12 mouse cellular contexts compared by ENCODE assay signal in the genomic region with DNA sequence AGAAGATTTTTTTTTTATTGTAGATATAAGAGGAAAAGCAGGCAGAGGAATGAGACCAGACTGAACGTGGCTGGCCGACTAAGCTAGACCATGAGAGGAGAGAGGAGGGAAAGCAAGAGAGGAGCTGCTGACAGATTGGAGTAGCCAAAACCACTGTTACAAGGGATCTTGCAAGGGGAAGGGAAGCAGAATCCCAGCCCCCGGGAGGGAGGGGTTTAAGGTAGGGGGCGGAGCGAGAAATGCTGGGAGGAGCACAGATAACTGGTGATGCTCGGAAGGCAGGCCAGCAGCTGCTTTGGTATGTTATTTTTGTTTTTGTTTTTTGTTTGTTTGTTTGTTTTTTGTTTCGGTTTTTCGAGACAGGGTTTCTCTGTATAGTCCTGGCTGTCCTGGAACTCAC. TPM values are rescaled to one million over a fixed set of nuclear protein-coding genes. Genes with fewer than 3 reads are reported as not detected.
A peak's percentile ranks its signal among the peaks of the same experiment; 100 is the strongest.
DNase-seq lines count a peak whose midpoint lies in the region; ATAC-seq and TF ChIP-seq lines count a peak whose summit lies in the region.
"Had no signal": no experiment of that assay in that cellular context is flagged by ENCODE, and none has a peak within 500 bp of the region (broad histone marks: within the 10 kb centered on the region; RNA-seq: fewer than 3 reads in every experiment).

No protein-coding gene starts in this region.

- TF ChIP-seq CTCF in layer of hippocampus, adult 2 months (conservative IDR thresholded peaks at IDR 0.05): no peak

- no peaks in the 10 kb centered on the region; the same call in 1 of the 2 replicates for H3K4me1 ChIP-seq in liver, embryonic 11.5 days (replicated peaks; ENCODE audit: control insufficient read depth, insufficient read depth, low read length)
- H3K4me1 ChIP-seq in neural tube, embryonic 15.5 days: peaks cover 6% of the 10 kb centered on the region
- H3K4me1 ChIP-seq: limb, embryonic 10.5 days had no signal

- no peak overlapping the region for H3K4me3 ChIP-seq in liver, embryonic 11.5 days (ENCODE audit: low read depth, low read length)
- H3K4me3 ChIP-seq in layer of hippocampus, adult 2 months: no peak overlapping the region
- H3K4me3 ChIP-seq in neural tube, embryonic 15.5 days (replicated peaks): no peak overlapping the region
- H3K4me3 ChIP-seq: heart, embryonic 15.5 days; limb, embryonic 10.5 days had no signal

- H3K9ac ChIP-seq in liver, embryonic 11.5 days (ENCODE audit: low read depth, low read length): no peak overlapping the region
- H3K9ac ChIP-seq in neural tube, embryonic 15.5 days (replicated peaks): no peak overlapping the region
- H3K9ac ChIP-seq: heart, embryonic 15.5 days had no signal

- H3K9me3 ChIP-seq in liver, embryonic 11.5 days (ENCODE audit: control insufficient read depth, low read length): no peaks in the 10 kb centered on the region
- H3K9me3 ChIP-seq in neural tube, embryonic 15.5 days (replicated peaks): no peaks in the 10 kb centered on the region
- H3K9me3 ChIP-seq: heart, embryonic 15.5 days; limb, embryonic 10.5 days had no signal

- H3K4me2 ChIP-seq in liver, embryonic 11.5 days: no peak overlapping the region
- no peak overlapping the region for H3K4me2 ChIP-seq in neural tube, embryonic 15.5 days
- H3K4me2 ChIP-seq: heart, embryonic 15.5 days; midbrain, embryonic 11.5 days had no signal

- DNase-seq in embryo, embryonic 9.5 days (ENCODE audit: extremely low spot score): peak; percentile 33
- no peak for DNase-seq in embryo, embryonic 10.5 days (ENCODE audit: low spot score)
- peak; percentile 68 for DNase-seq in testis, postnatal 10 days (ENCODE audit: low spot score)
- DNase-seq in testis, postnatal 14 days (ENCODE audit: low spot score): no peak
- no peak for DNase-seq in liver, embryonic 11.5 days (ENCODE audit: low spot score)
- DNase-seq in frontal cortex, postnatal 25 days (ENCODE audit: low spot score in 2 of 2): no peak
- no peak for DNase-seq in layer of hippocampus, adult 2 months (ENCODE audit: low spot score in 2 of 2)

- WGBS in liver, embryonic 11.5 days: 31% methylated on average over 8 of the region's 8 CpGs
- WGBS in neural tube, embryonic 15.5 days: 60% methylated on average over 8 of the region's 8 CpGs

- no peaks in the 10 kb centered on the region for H3K27me3 ChIP-seq in liver, embryonic 11.5 days (replicated peaks; ENCODE audit: control insufficient read depth, insufficient read depth, low read length)
- H3K27me3 ChIP-seq in neural tube, embryonic 15.5 days (replicated peaks): no peaks in the 10 kb centered on the region
- H3K27me3 ChIP-seq: heart, embryonic 15.5 days had no signal

- ATAC-seq in liver, embryonic 11.5 days (replicated peaks; ENCODE audit: low FRiP score): 0 out of 2 replicates have a peak, but pooled peaks have one; percentile 39
- no peak for ATAC-seq in neural tube, embryonic 15.5 days (ENCODE audit: low FRiP score)
- ATAC-seq: CD4-positive, CD25-positive, alpha-beta regulatory T cell, adult 4 months had no signal

- no peak overlapping the region for H3K27ac ChIP-seq in liver, embryonic 11.5 days (ENCODE audit: low read depth, low read length)
- no peak overlapping the region for H3K27ac ChIP-seq in layer of hippocampus, adult 2 months
- H3K27ac ChIP-seq in neural tube, embryonic 15.5 days (replicated peaks): no peak overlapping the region
- H3K27ac ChIP-seq: heart, embryonic 15.5 days; limb, embryonic 10.5 days had no signal

- H3K36me3 ChIP-seq in liver, embryonic 11.5 days (ENCODE audit: control insufficient read depth, insufficient read depth, low read length): no peaks in the 10 kb centered on the region
- H3K36me3 ChIP-seq in neural tube, embryonic 15.5 days: no peaks in the 10 kb centered on the region
- H3K36me3 ChIP-seq: heart, embryonic 15.5 days; limb, embryonic 10.5 days had no signal

RNA-seq across cellular contexts. Expression of a gene that starts 18.7 kb away (rescaled TPM):
- polyA plus RNA-seq in liver, embryonic 11.5 days (2014; fragmentation: Nextera tagmentation; extraction: Ambion mirVana): 1.9 and 2.0 TPM in 2 replicates
- under 1 TPM; 0.13 to 0.47 TPM for total RNA-seq in layer of hippocampus, adult 2 months (2021)
- polyA plus RNA-seq in neural tube, embryonic 15.5 days (2015; fragmentation: Nextera tagmentation; extraction: Ambion mirVana): 0.06 and 1.1 TPM in 2 replicates
- polyA plus RNA-seq: midbrain, embryonic 11.5 days had no signal

RNA-seq across cellular contexts. Expression of a gene that starts 38.0 kb away (rescaled TPM):
- 61.9 and 66.2 TPM in 2 replicates for polyA plus RNA-seq in liver, embryonic 11.5 days (2014; fragmentation: Nextera tagmentation; extraction: Ambion mirVana)
- 10 to 100 TPM; 44.1 to 44.7 TPM for total RNA-seq in layer of hippocampus, adult 2 months (2021)
- polyA plus RNA-seq in neural tube, embryonic 15.5 days (2015; fragmentation: Nextera tagmentation; extraction: Ambion mirVana): 76.2 and 77.3 TPM in 2 replicates

Comparison
In these comparisons a context has a peak if more than half of its experiments do, and no peak if none do; other contexts are left out.
1. DNase-seq: peak in embryo, embryonic 9.5 days (single experiment) and testis, postnatal 10 days (single experiment); none in embryo, embryonic 10.5 days (single experiment), testis, postnatal 14 days (single experiment), liver, embryonic 11.5 days (single experiment), frontal cortex, postnatal 25 days (0 of 2) and layer of hippocampus, adult 2 months (0 of 2).